Mouse (Mus musculus): ENCODE results near the gene Slc23a3. TPM values are rescaled to one million over a fixed set of nuclear protein-coding genes. Genes with fewer than 3 reads are reported as not detected.
A peak's percentile ranks its signal among the peaks of the same experiment; 100 is the strongest.

The Slc23a3 gene
- polyA plus RNA-seq, 1 experiment from 2014 or later: 0.23 TPM

GRCm38 (mm10) chr1:75142301-75143261 lies 8.9 kb upstream of the Slc23a3 start, which contains the start of the genes Cnppd1 and Retreg2:
Gene Cnppd1 (minus strand): TSS chr1:75142711.
Gene Retreg2 (plus strand): TSS chr1:75142778.
- Histone ChIP-seq H3K9me3 (ENCODE audit: control insufficient read depth, low read length) (no peaks in the 10 kb centered on the region), H3K36me3 (ENCODE audit: control insufficient read depth, insufficient read depth, low read length) (peaks cover 42% of the 10 kb centered on the region), H3K9ac (ENCODE audit: low read depth, low read length) (peak within 1 kb of the TSS; percentile 97), H3K4me3 (ENCODE audit: low read depth, low read length) (peak within 1 kb of the TSS; percentile 95), H3K27me3 (replicated peaks; ENCODE audit: control insufficient read depth, insufficient read depth, low read length) (no peaks in the 10 kb centered on the region), H3K4me2 (peak within 1 kb of the TSS; percentile 93), H3K27ac (ENCODE audit: low read depth, low read length) (peak within 1 kb of the TSS; percentile 98), H3K4me1 (replicated peaks; ENCODE audit: control insufficient read depth, insufficient read depth, low read length) (peaks cover 41% of the 10 kb centered on the region)
- ATAC-seq (replicated peaks; ENCODE audit: low FRiP score) (peak; percentile 80), DNase-seq (ENCODE audit: low spot score) (peak; percentile 99)
- under 1% methylated on average over 91 of the region's 91 CpGs for WGBS

- no peaks in the 10 kb centered on the region for H3K9me3 ChIP-seq (ENCODE audit: control insufficient read depth, low read length)
- H3K27me3 ChIP-seq (replicated peaks; ENCODE audit: control insufficient read depth, insufficient read depth, low read length): no peaks in the 10 kb centered on the region
- peak overlapping the region; percentile 93 for H3K4me2 ChIP-seq
- DNase-seq (ENCODE audit: low spot score): peak; percentile 74
- peak overlapping the region; percentile 97 for H3K9ac ChIP-seq (ENCODE audit: low read depth, low read length)
- peaks cover 35% of the 10 kb centered on the region for H3K36me3 ChIP-seq (ENCODE audit: control insufficient read depth, insufficient read depth, low read length)
- peak; percentile 36 for ATAC-seq (replicated peaks; ENCODE audit: low FRiP score)
- peak overlapping the region; percentile 98 for H3K27ac ChIP-seq (ENCODE audit: low read depth, low read length)
- under 1% methylated on average over 53 of the region's 53 CpGs for WGBS
- H3K4me3 ChIP-seq (ENCODE audit: low read depth, low read length): peak overlapping the region; percentile 95
- H3K4me1 ChIP-seq (replicated peaks; ENCODE audit: control insufficient read depth, insufficient read depth, low read length): peaks cover 48% of the 10 kb centered on the region
Observed at GRCm38 (mm10) chr1:75141486-75142190, 7.9 kb upstream of the Slc23a3 start.

GRCm38 (mm10) chr1:75140601-75141190 lies 7.0 kb upstream of the Slc23a3 start:
- no peaks in the 10 kb centered on the region for H3K9me3 ChIP-seq (ENCODE audit: control insufficient read depth, low read length)

GRCm38 (mm10) chr1:75138448-75138847 lies 4.8 kb upstream of the Slc23a3 start:
- H3K9ac ChIP-seq (ENCODE audit: low read depth, low read length): 0 out of 2 replicates have a peak overlapping the region, but pooled peaks have one; percentile 8
- DNase-seq (ENCODE audit: low spot score) (no peak), ATAC-seq (replicated peaks; ENCODE audit: low FRiP score) (no peak)
- H3K4me1 ChIP-seq (replicated peaks; ENCODE audit: control insufficient read depth, insufficient read depth, low read length): peaks cover 51% of the 10 kb centered on the region
- H3K27me3 ChIP-seq (replicated peaks; ENCODE audit: control insufficient read depth, insufficient read depth, low read length): no peaks in the 10 kb centered on the region
- no peaks in the 10 kb centered on the region for H3K9me3 ChIP-seq (ENCODE audit: control insufficient read depth, low read length)
- H3K36me3 ChIP-seq (ENCODE audit: control insufficient read depth, insufficient read depth, low read length): peaks cover 25% of the 10 kb centered on the region
- peak overlapping the region; percentile 97 for H3K27ac ChIP-seq (ENCODE audit: low read depth, low read length)
- 78% methylated on average over 2 of the region's 2 CpGs for WGBS
- peak overlapping the region; percentile 93 for H3K4me2 ChIP-seq
- H3K4me3 ChIP-seq (ENCODE audit: low read depth, low read length): no peak overlapping the region

More at GRCm38 (mm10) chr1:75140601-75141190, 7.0 kb upstream of the Slc23a3 start:
- no peak for ATAC-seq (replicated peaks; ENCODE audit: low FRiP score)
- no peaks in the 10 kb centered on the region for H3K27me3 ChIP-seq (replicated peaks; ENCODE audit: control insufficient read depth, insufficient read depth, low read length)
- peak overlapping the region; percentile 95 for H3K4me3 ChIP-seq (ENCODE audit: low read depth, low read length)
- H3K27ac ChIP-seq (ENCODE audit: low read depth, low read length): peak overlapping the region; percentile 98
- WGBS: 61% methylated on average over 4 of the region's 4 CpGs
- peak overlapping the region; percentile 97 for H3K9ac ChIP-seq (ENCODE audit: low read depth, low read length)
- H3K4me1 ChIP-seq (replicated peaks; ENCODE audit: control insufficient read depth, insufficient read depth, low read length): peaks cover 57% of the 10 kb centered on the region
- DNase-seq (ENCODE audit: low spot score): no peak
- peaks cover 33% of the 10 kb centered on the region for H3K36me3 ChIP-seq (ENCODE audit: control insufficient read depth, insufficient read depth, low read length)
- peak overlapping the region; percentile 93 for H3K4me2 ChIP-seq

- Histone ChIP-seq H3K4me3 (ENCODE audit: low read depth, low read length) (0 out of 2 replicates have a peak overlapping the region, but pooled peaks have one; percentile 18), H3K27ac (ENCODE audit: low read depth, low read length) (peak overlapping the region; percentile 97), H3K9me3 (ENCODE audit: control insufficient read depth, low read length) (no peaks in the 10 kb centered on the region), H3K27me3 (replicated peaks; ENCODE audit: control insufficient read depth, insufficient read depth, low read length) (no peaks in the 10 kb centered on the region; the same call in 1 of the 2 replicates), H3K36me3 (ENCODE audit: control insufficient read depth, insufficient read depth, low read length) (peaks cover 25% of the 10 kb centered on the region), H3K9ac (ENCODE audit: low read depth, low read length) (peak overlapping the region; percentile 42), H3K4me1 (replicated peaks; ENCODE audit: control insufficient read depth, insufficient read depth, low read length) (peaks cover 53% of the 10 kb centered on the region), H3K4me2 (peak overlapping the region; percentile 93)
- ATAC-seq (replicated peaks; ENCODE audit: low FRiP score): peak; percentile 94
- DNase-seq (ENCODE audit: low spot score): no peak
- 31% methylated on average over 3 of the region's 3 CpGs for WGBS
Observed at GRCm38 (mm10) chr1:75136730-75137129, 3.0 kb upstream of the Slc23a3 start.

- Histone ChIP-seq H3K4me1 (replicated peaks; ENCODE audit: control insufficient read depth, insufficient read depth, low read length) (peaks cover 53% of the 10 kb centered on the region), H3K4me2 (peak overlapping the region; percentile 50), H3K27me3 (replicated peaks; ENCODE audit: control insufficient read depth, insufficient read depth, low read length) (no peaks in the 10 kb centered on the region; the same call in 1 of the 2 replicates), H3K27ac (ENCODE audit: low read depth, low read length) (peak overlapping the region; percentile 97), H3K36me3 (ENCODE audit: control insufficient read depth, insufficient read depth, low read length) (peaks cover 25% of the 10 kb centered on the region), H3K4me3 (ENCODE audit: low read depth, low read length) (0 out of 2 replicates have a peak overlapping the region, but pooled peaks have one; percentile 18), H3K9me3 (ENCODE audit: control insufficient read depth, low read length) (no peaks in the 10 kb centered on the region), H3K9ac (ENCODE audit: low read depth, low read length) (peak overlapping the region; percentile 55)
- whole genome bisulfite sequencing: 56% methylated on average over 6 of the region's 6 CpGs
- DNase-seq (ENCODE audit: low spot score) (no peak), ATAC-seq (replicated peaks; ENCODE audit: low FRiP score) (peak; percentile 70)
Observed at GRCm38 (mm10) chr1:75136293-75136692, 2.6 kb upstream of the Slc23a3 start.

GRCm38 (mm10) chr1:75128641-75129040 lies 5.0 kb downstream of the Slc23a3 start:
- H3K27me3 ChIP-seq (replicated peaks; ENCODE audit: control insufficient read depth, insufficient read depth, low read length): no peaks in the 10 kb centered on the region; the same call in 1 of the 2 replicates
- DNase-seq (ENCODE audit: low spot score) (no peak), ATAC-seq (replicated peaks; ENCODE audit: low FRiP score) (no peak)
- no peaks in the 10 kb centered on the region for H3K36me3 ChIP-seq (ENCODE audit: control insufficient read depth, insufficient read depth, low read length)
- H3K9ac ChIP-seq (ENCODE audit: low read depth, low read length): no peak overlapping the region
- no peak overlapping the region for H3K4me2 ChIP-seq
- H3K4me3 ChIP-seq (ENCODE audit: low read depth, low read length): no peak overlapping the region
- no peak overlapping the region for H3K27ac ChIP-seq (ENCODE audit: low read depth, low read length)
- WGBS: 69% methylated on average over 3 of the region's 3 CpGs
- peaks cover 7% of the 10 kb centered on the region for H3K4me1 ChIP-seq (replicated peaks; ENCODE audit: control insufficient read depth, insufficient read depth, low read length)
- H3K9me3 ChIP-seq (ENCODE audit: control insufficient read depth, low read length): no peaks in the 10 kb centered on the region

GRCm38 (mm10) chr1:75125418-75125817 lies 8.3 kb downstream of the Slc23a3 start:
- H3K9ac ChIP-seq (ENCODE audit: low read depth, low read length): peak overlapping the region; percentile 68

More at GRCm38 (mm10) chr1:75125418-75125817, 8.3 kb downstream of the Slc23a3 start:
- ATAC-seq (replicated peaks; ENCODE audit: low FRiP score): 0 out of 2 replicates have a peak, but pooled peaks have one; percentile 1
- Histone ChIP-seq H3K4me2 (peak overlapping the region; percentile 80), H3K27ac (ENCODE audit: low read depth, low read length) (peak overlapping the region; percentile 95), H3K27me3 (replicated peaks; ENCODE audit: control insufficient read depth, insufficient read depth, low read length) (no peaks in the 10 kb centered on the region), H3K4me3 (ENCODE audit: low read depth, low read length) (peak overlapping the region; percentile 57), H3K4me1 (replicated peaks; ENCODE audit: control insufficient read depth, insufficient read depth, low read length) (peaks cover 4% of the 10 kb centered on the region), H3K36me3 (ENCODE audit: control insufficient read depth, insufficient read depth, low read length) (no peaks in the 10 kb centered on the region), H3K9me3 (ENCODE audit: control insufficient read depth, low read length) (no peaks in the 10 kb centered on the region)
- DNase-seq (ENCODE audit: low spot score): no peak
- 30% methylated on average over 5 of the region's 5 CpGs for WGBS
